Mouse (Mus musculus) intestine, embryonic 15.5 days (tissue): ENCODE data around the gene Rpia. TPM values are rescaled to one million over a fixed set of nuclear protein-coding genes. Genes with fewer than 3 reads are reported as not detected.
"Not testable (repeated sequence)": the region's sequence is repeated elsewhere in the genome, so short reads cannot be mapped to it uniquely, and the experiment has no call there.

Experiments
- ATAC-seq: fragments of 200-750 bp; cut with Nextera tagmentation; 2 replicates; pipeline ENCODE4 v1.8.0; 2017; ENCODE audit warnings: moderate TSS enrichment, moderate library complexity
- H3K27ac ChIP-seq: fragments of 300-500 bp; sonication (generic); 2 replicates; pipeline ENCODE4 v1.5.1; 2015; ENCODE audit warnings: mild to moderate bottlenecking, inconsistent platforms
- H3K27me3 ChIP-seq: fragments of 300-500 bp; sonication (generic); replicated peaks from 2 replicates; pipeline ENCODE4 v1.6.1; 2015; ENCODE audit warnings: inconsistent platforms
- H3K36me3 ChIP-seq: fragments of 300-500 bp; sonication (generic); 2 replicates; pipeline ENCODE4 v1.6.1; 2015; ENCODE audit warnings: inconsistent platforms
- H3K4me1 ChIP-seq: fragments of 300-500 bp; sonication (generic); replicated peaks from 2 replicates; pipeline ENCODE4 v1.6.1; 2015; ENCODE audit warnings: inconsistent platforms
- H3K4me2 ChIP-seq: fragments of 300-500 bp; sonication (generic); replicated peaks from 2 replicates; pipeline ENCODE4 v1.6.1; 2015; ENCODE audit warnings: mild to moderate bottlenecking, inconsistent platforms
- H3K4me3 ChIP-seq: fragments of 300-500 bp; sonication (generic); replicated peaks from 2 replicates; pipeline ENCODE4 v1.5.1; 2015; ENCODE audit warnings: inconsistent platforms
- H3K9ac ChIP-seq: fragments of 300-500 bp; sonication (generic); 2 replicates; pipeline ENCODE4 v1.6.1; 2015; ENCODE audit warnings: inconsistent platforms
- H3K9me3 ChIP-seq: fragments of 300-500 bp; sonication (generic); 2 replicates; pipeline ENCODE4 v1.6.1; 2016; ENCODE audit warnings: inconsistent platforms
- WGBS: fragments of 180-500 bp; shearing (Covaris S2); methylation state at CpG from one replicate; pipeline ENCODE4 v1.1.7; 2015; 5-methylcytosine and 5-hydroxymethylcytosine counted together
- polyA plus RNA-seq: library from polyadenylated mRNA; unstranded; fragments of >200 nt; fragmentation: Nextera tagmentation; extraction: Ambion mirVana; gene quantifications from 2 replicates; pipeline ENCODE4 v1.2.1, GENCODE M21; 2015

Gene Rpia
- polyA plus RNA-seq: 4.9 and 5.0 TPM in 2 replicates

DNA sequence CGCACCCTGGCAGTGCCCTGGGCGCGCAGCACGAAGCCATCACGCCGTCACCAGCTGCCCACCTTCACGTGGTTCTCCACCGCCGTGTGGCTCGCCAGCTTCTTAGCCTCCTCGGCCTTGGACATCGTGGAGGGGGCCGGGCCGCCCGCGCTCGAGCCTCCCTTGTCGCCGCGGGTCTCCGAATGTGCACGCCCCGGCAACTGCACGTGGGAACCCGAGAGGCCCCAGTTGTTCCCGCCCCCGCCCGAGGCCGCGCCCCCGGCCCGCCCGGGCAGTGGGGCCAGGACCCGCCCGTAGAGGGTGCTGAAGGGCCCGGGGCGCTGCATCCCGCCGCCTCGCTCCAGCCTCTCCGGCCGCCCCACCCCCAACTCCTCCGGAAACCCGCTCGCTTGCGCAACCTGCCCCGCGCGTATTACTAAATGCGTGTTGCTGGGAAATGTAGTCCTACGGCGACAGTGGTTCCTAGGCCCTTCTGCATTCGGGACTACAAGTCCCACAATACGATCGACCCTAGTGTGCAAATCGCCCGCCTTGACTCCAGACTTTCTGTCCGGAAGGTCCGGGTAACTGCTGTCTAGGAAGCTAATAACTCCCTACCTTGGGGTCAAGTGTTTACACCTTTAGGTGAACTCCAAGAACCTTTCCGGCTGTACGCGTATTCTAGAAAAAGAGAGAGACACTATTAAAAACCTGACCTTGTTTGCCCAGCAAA, at the start of gene Rpia:
TSS of gene Rpia (minus strand) at position 409 of the 712 bp plus-strand sequence.
- H3K27ac ChIP-seq: peak within 1 kb of the TSS; percentile 83
- ATAC-seq: peak; percentile 95
- under 1% methylated on average over 62 of the region's 62 CpGs for WGBS
- peak within 1 kb of the TSS; percentile 87 for H3K4me2 ChIP-seq
- H3K9me3 ChIP-seq: no peaks in the 10 kb centered on the region
- peak within 1 kb of the TSS; percentile 78 for H3K4me3 ChIP-seq
- no peaks in the 10 kb centered on the region for H3K27me3 ChIP-seq
- H3K36me3 ChIP-seq: no peaks in the 10 kb centered on the region
- H3K4me1 ChIP-seq: peaks cover 11% of the 10 kb centered on the region; the same call in 1 of the 2 replicates
- peak within 1 kb of the TSS; percentile 78 for H3K9ac ChIP-seq

DNA sequence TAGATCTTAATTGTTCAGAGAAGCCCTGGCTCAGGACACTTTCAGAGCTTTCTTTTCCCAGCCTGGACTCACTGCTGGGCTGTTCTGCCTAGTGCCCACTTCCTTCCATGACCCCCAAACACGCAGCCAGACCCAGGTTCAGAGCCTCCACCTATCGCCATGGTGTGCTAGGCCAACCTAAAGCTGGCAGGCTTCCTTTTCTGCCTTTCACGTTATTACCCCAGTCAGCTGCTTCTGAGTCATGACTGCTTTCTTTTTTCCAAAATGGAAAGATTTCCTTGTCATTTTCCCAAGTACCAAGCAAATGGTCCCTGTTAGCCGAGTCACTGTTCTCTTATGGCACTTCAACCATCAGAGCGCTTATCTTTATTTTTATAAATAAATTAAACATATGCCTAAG, 48.2 kb upstream of the Rpia start:
- Histone ChIP-seq H3K27ac (no peak overlapping the region), H3K4me1 (peaks cover 7% of the 10 kb centered on the region), H3K27me3 (no peaks in the 10 kb centered on the region), H3K9ac (no peak overlapping the region), H3K4me2 (no peak overlapping the region), H3K9me3 (no peaks in the 10 kb centered on the region), H3K36me3 (no peaks in the 10 kb centered on the region), H3K4me3 (no peak overlapping the region)
- WGBS: 64% methylated on average over 5 of the region's 5 CpGs
- ATAC-seq: no peak

DNA sequence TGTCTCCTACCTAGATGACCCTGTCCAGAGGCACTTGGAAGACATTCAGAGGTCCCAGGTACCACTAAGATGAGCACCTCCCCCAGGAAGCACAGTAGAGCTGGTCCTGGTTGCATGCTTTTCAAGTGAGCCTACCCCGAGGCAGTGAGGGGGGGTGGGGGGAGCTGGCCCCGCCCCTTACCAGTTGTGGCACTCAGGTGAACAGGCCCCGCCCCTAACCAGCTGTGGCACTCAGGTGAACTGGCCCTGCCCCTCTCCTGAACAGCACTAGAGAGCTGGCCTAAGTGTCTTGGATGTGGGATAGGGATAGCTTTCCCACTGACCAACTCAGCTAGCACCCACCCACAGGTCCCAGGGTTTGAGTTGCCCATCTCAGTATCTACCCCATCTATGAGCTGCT, 46.5 kb upstream of the Rpia start:
- no peak overlapping the region for H3K9ac ChIP-seq
- H3K4me2 ChIP-seq: no peak overlapping the region
- H3K27me3 ChIP-seq: no peaks in the 10 kb centered on the region
- H3K27ac ChIP-seq: no peak overlapping the region
- ATAC-seq: peak; percentile 42; the same call in 1 of the 2 replicates
- peaks cover 6% of the 10 kb centered on the region for H3K4me1 ChIP-seq
- no peaks in the 10 kb centered on the region for H3K9me3 ChIP-seq
- no peak overlapping the region for H3K4me3 ChIP-seq
- no peaks in the 10 kb centered on the region for H3K36me3 ChIP-seq
- WGBS: 55% methylated on average over 3 of the region's 3 CpGs

DNA sequence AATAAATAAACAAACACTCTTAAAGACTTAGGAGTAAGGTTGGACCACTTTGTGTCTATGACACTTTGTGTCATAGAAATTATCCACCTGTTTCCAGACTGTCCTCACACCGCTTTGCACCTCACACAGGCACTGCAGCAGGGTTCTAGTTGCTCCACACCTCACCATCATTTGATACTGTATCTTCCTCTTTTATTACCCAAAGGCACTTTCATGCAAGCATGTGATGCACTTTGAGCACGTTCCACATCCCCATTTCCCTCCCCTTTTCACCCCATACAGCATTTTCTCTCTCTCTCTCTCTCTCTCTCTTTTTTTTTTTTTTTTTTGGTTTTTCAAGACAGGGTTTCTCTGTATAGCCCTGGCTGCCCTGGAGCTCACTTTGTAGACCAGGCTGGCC, 45.3 kb upstream of the Rpia start:
- Histone ChIP-seq H3K27me3 (no peaks in the 10 kb centered on the region), H3K4me2 (no peak overlapping the region), H3K9ac (no peak overlapping the region), H3K9me3 (no peaks in the 10 kb centered on the region), H3K4me3 (no peak overlapping the region), H3K27ac (no peak overlapping the region), H3K4me1 (no peaks in the 10 kb centered on the region), H3K36me3 (no peaks in the 10 kb centered on the region)
- 68% methylated on average over 2 of the region's 2 CpGs for WGBS
- ATAC-seq: no peak

DNA sequence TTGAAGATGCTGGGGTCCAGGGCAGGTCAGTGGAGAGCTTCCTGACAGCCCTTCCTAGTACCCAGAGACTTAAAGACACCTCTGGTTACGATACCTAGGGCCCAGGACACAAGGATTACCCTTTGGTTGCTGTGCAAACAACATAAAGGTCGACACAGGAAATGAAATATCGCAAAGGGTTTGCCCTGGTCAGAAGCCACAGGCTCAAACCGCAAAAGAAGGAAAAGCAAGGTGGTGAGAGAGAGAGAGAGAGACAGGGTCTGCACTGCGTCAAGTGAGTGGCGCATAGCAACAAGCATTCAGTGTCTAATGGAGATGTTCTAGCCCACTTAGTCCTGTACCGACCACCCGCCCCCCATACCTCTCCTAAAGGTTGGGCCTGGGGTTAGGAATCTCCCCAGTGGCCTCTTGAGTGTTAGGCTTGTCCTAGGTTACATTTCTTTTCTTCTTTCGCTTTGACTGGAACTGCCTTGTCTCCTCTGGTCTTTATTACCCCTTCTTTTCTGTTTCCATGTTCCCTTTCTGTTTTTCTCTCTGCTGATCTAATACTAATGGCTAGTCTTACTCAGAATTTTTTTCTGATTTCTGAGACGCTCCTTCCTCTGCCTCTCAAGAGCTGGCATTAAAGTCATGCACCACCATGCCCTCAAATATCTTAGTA, 39.3 kb upstream of the Rpia start:
- Histone ChIP-seq H3K9me3 (no peaks in the 10 kb centered on the region), H3K27me3 (no peaks in the 10 kb centered on the region), H3K36me3 (no peaks in the 10 kb centered on the region), H3K4me2 (no peak overlapping the region), H3K27ac (no peak overlapping the region), H3K9ac (no peak overlapping the region), H3K4me1 (no peaks in the 10 kb centered on the region), H3K4me3 (no peak overlapping the region)
- WGBS: 53% methylated on average over 10 of the region's 10 CpGs
- ATAC-seq: no peak

DNA sequence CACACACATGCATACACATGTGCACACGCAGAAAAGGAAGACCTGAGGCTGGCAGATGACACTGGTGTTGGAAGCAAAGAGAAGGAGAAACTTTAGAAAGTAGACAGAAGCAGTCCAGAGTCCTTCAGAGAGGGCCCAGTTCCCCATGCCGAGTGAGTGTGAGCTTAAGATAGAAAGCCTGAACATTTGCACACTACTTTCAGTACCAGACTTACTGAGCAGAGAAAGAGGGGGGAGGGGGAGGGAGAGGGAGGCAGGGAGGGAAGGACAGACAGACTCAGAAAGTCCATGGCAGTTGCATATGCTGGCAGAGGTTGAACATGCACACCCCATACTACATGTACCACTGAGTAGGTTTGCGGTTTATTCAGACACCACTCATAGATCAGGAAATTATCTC, 38.5 kb upstream of the Rpia start:
- Histone ChIP-seq H3K4me2 (no peak overlapping the region), H3K36me3 (no peaks in the 10 kb centered on the region), H3K4me3 (no peak overlapping the region), H3K27ac (no peak overlapping the region), H3K4me1 (no peaks in the 10 kb centered on the region), H3K9ac (no peak overlapping the region), H3K27me3 (no peaks in the 10 kb centered on the region), H3K9me3 (no peaks in the 10 kb centered on the region)
- WGBS: 66% methylated on average over 3 of the region's 3 CpGs
- ATAC-seq: no peak

DNA sequence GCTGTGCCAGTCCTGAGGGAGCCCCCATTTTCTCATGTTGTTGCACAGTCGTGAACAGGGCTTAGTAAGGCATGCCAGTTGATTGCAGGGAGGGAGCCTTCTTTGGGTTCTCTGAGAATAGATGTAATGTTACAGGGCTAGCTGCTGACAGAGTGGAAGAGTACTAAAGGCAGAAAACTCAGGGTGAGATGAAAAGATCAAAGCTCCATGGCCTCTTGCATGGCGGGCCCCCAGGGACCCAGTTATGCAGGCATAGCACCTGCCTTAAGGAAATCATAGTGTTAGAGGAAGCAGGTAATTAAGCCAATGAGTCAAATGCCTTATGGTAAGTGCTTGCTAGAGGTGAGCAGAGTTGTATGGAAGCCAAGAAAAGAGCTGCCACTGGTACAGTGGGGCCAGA, 37.4 kb upstream of the Rpia start:
- no peak overlapping the region for H3K9ac ChIP-seq
- no peaks in the 10 kb centered on the region for H3K9me3 ChIP-seq
- H3K4me2 ChIP-seq: no peak overlapping the region
- 54% methylated on average over 2 of the region's 2 CpGs for WGBS
- no peaks in the 10 kb centered on the region for H3K27me3 ChIP-seq
- no peak overlapping the region for H3K4me3 ChIP-seq
- 0 out of 2 replicates have a peak, but pooled peaks cover under 1% of the 10 kb centered on the region for H3K4me1 ChIP-seq
- no peak overlapping the region for H3K27ac ChIP-seq
- ATAC-seq: no peak
- H3K36me3 ChIP-seq: no peaks in the 10 kb centered on the region

DNA sequence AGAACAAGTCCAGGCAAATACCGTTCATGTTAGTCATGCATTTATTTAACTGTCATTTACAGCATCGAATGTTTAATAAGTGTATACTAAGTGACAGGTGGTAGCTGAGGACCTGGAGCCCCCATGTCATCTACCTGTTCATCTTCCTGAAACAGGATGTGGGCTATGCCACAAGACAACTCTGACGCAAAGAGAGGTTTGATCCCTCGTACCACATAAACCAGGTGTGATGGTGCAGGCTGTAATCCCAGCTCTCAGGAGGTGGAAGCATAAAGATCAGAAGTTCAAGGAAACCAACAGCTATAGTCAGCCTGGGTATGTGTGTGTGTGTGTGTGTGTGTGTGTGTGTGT, 32.9 kb upstream of the Rpia start:
- no peaks in the 10 kb centered on the region for H3K9me3 ChIP-seq
- H3K27ac ChIP-seq: peak overlapping the region; percentile 69; the same call in 1 of the 2 replicates
- H3K4me3 ChIP-seq: no peak overlapping the region; the same call in 1 of the 2 replicates
- ATAC-seq: peak; percentile 27; the same call in 1 of the 2 replicates
- peak overlapping the region; percentile 77 for H3K4me2 ChIP-seq
- H3K36me3 ChIP-seq: no peaks in the 10 kb centered on the region
- H3K27me3 ChIP-seq: no peaks in the 10 kb centered on the region
- WGBS: 43% methylated on average over 4 of the region's 4 CpGs
- H3K9ac ChIP-seq: no peak overlapping the region
- H3K4me1 ChIP-seq: 0 out of 2 replicates have a peak, but pooled peaks cover 7% of the 10 kb centered on the region

DNA sequence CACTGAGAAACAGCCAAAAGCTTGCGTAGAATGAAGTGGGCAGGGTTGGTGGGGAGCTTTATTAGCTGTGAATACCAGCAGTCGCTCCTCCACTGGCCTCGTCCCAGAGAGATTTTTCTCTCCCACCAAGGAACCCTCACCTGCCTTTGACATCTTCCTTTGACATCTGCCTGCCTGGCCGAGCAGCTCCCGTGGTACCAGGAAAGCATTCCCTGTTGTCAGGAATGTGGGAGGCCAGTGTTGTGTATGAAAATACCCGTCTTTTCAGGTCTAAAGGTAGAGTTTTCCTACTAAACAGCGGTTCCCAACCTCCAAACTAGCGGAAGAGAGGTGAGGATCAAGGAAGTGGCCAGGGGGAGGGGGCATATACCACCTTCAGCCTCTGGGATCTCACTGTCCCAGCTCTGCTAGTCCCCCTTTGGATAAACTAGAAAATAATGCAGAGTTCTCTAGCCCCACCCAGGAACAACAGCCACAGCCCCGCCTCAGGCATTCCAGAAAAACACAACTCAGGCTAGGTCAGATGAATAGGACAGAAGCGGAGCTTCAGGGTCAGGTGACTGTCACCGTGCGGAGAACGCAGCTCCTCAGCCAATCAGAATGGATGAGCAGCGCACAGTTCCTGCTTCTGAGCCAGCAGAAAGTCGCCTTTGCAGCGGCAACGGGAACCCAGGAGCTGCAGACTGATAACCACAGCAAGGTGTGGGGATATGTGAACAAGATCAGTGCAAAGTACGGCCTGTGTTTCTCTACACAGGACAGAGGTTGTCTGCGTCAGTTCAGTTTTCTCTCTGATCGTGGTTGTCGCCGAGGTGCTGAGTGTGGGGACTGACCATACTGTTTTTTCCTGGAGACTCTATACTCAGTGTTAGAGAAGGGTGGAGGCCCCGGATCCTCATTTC, 32.3 kb upstream of the Rpia start:
- Histone ChIP-seq H3K9ac (peak overlapping the region; percentile 29), H3K36me3 (no peaks in the 10 kb centered on the region), H3K4me3 (peak overlapping the region; percentile 37), H3K4me2 (peak overlapping the region; percentile 77), H3K27ac (peak overlapping the region; percentile 69; the same call in 1 of the 2 replicates), H3K4me1 (0 out of 2 replicates have a peak, but pooled peaks cover 7% of the 10 kb centered on the region), H3K9me3 (no peaks in the 10 kb centered on the region), H3K27me3 (no peaks in the 10 kb centered on the region)
- peak; percentile 97 for ATAC-seq
- 7% methylated on average over 23 of the region's 23 CpGs for WGBS

DNA sequence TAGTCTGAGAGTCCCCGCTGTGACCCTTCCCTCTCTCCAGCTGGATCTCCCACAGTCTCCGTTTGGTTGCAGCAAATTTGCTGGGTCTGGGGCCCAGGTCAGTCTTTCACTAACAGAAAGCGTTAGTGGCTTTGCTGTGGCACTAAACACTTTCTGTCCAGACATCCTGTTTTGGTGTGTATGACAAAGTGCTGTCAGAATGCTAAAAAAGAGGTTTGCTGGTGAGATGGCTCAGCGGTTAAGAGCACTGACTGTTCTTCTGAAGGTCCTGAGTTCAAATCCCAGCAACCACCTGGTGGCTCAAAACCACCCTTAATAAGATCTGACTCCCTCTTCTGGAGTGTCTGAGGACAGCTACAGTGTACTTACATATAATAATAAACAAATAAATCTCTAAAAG, 31.2 kb upstream of the Rpia start:
- H3K4me3 ChIP-seq, H3K27me3 ChIP-seq, H3K4me1 ChIP-seq, H3K4me2 ChIP-seq, H3K27ac ChIP-seq, H3K9me3 ChIP-seq, H3K36me3 ChIP-seq, ATAC-seq, H3K9ac ChIP-seq: not testable (repeated sequence)
- 72% methylated on average over 4 of the region's 4 CpGs for WGBS

DNA sequence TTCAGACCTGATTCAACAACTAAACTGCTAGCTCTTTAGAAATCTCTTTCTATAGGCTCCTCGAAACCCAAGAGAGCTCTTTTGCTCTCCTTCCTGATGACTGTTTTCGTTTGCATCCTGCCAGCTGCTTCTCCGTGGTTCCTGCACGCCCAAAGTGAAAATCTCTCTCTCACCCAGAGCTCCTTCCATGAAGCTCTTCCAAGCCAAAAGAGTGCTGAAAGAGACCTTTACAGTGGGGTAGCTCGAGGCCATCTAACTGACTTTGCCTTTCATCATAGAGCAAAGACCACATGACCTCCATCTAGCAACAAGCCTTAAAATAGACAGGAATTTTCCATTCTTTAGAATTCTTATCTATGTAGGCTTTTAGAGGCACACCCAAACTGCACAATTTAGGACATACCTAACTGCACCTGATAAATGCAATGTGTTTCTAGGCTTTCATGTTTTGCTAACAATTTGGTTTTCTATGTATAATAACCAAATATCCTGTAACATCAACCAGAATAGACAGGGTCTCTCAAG, 30.4 kb upstream of the Rpia start:
- 70% methylated on average over 5 of the region's 5 CpGs for WGBS
- Histone ChIP-seq H3K4me3 (no peak overlapping the region), H3K9me3 (no peaks in the 10 kb centered on the region), H3K4me2 (no peak overlapping the region), H3K9ac (no peak overlapping the region), H3K27ac (no peak overlapping the region), H3K27me3 (no peaks in the 10 kb centered on the region), H3K4me1 (0 out of 2 replicates have a peak, but pooled peaks cover 7% of the 10 kb centered on the region), H3K36me3 (no peaks in the 10 kb centered on the region)
- no peak for ATAC-seq

DNA sequence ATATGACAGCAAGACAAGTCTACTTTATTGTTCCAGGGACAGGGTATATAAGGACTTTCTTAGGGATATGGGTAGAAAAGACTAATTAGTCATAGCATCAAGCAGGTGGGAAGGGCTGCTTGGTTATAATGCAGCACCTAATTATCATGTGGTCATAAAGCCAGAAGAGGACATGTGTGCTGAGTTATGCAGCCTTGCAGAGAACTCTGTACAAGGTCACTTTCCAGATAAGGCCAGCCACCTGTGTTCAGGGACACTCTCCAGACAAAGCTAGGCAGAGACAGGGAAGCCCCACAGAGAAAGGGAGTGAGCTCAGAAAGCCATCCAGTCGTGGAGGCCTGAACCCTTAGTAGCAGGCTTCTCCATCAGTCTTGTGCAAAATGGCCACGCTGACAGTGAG, 29.5 kb upstream of the Rpia start:
- Histone ChIP-seq H3K9me3 (no peaks in the 10 kb centered on the region), H3K4me2 (no peak overlapping the region), H3K36me3 (no peaks in the 10 kb centered on the region), H3K27ac (no peak overlapping the region), H3K9ac (no peak overlapping the region), H3K27me3 (no peaks in the 10 kb centered on the region), H3K4me3 (no peak overlapping the region), H3K4me1 (0 out of 2 replicates have a peak, but pooled peaks cover 7% of the 10 kb centered on the region)
- WGBS: 49% methylated on average over 2 of the region's 2 CpGs
- no peak for ATAC-seq
